ENCODE assay signal across 7 mouse cellular contexts in genomic region chr5:124540383-124540786, GRCm38 (mm10). TPM values are rescaled to one million over a fixed set of nuclear protein-coding genes. Genes with fewer than 3 reads are reported as not detected.
DNase-seq lines count a peak whose midpoint lies in the region; ATAC-seq lines count a peak whose summit lies in the region.

Tmed2 (plus strand) TSS chr5:124540695.

- H3K4me1 ChIP-seq in embryonic facial prominence, embryonic 11.5 days (ENCODE audit: control insufficient read depth, insufficient read depth, low read length): peaks cover 3% of the 10 kb centered on the region; the same call in 1 of the 2 replicates
- peaks cover 21% of the 10 kb centered on the region for H3K4me1 ChIP-seq in limb, embryonic 10.5 days
- H3K4me1 ChIP-seq in midbrain, embryonic 13.5 days (replicated peaks): peaks cover 20% of the 10 kb centered on the region

- peak within 1 kb of the TSS; percentile 33 for H3K4me2 ChIP-seq in embryonic facial prominence, embryonic 11.5 days (ENCODE audit: low read depth, low read length)
- peak within 1 kb of the TSS; percentile 84 for H3K4me2 ChIP-seq in midbrain, embryonic 13.5 days (replicated peaks)

- WGBS in embryonic facial prominence, embryonic 11.5 days: under 1% methylated on average over 32 of the region's 35 CpGs
- WGBS in limb, embryonic 10.5 days: under 1% methylated on average over 35 of the region's 35 CpGs
- 1% methylated on average over 34 of the region's 35 CpGs for WGBS in midbrain, embryonic 13.5 days

- DNase-seq in adrenal gland, postnatal 14 days: peak; percentile 97
- DNase-seq in embryonic facial prominence, embryonic 11.5 days (ENCODE audit: low spot score): peak; percentile 98
- peak; percentile 97 for DNase-seq in kidney, adult 11 months
- DNase-seq in limb, embryonic 10.5 days (ENCODE audit: low spot score): peak; percentile 93
- peak; percentile 88 for DNase-seq in spleen, adult 12 weeks (ENCODE audit: low spot score)

- H3K27ac ChIP-seq in embryonic facial prominence, embryonic 11.5 days (replicated peaks; ENCODE audit: low read depth, low read length): peak within 1 kb of the TSS; percentile 82
- H3K27ac ChIP-seq in limb, embryonic 10.5 days: peak within 1 kb of the TSS; percentile 94
- peak within 1 kb of the TSS; percentile 80 for H3K27ac ChIP-seq in midbrain, embryonic 13.5 days

- no peaks in the 10 kb centered on the region for H3K27me3 ChIP-seq in embryonic facial prominence, embryonic 11.5 days (ENCODE audit: control insufficient read depth, insufficient read depth, low read length)
- H3K27me3 ChIP-seq in limb, embryonic 10.5 days (ENCODE audit: low read depth, poor library complexity, severe bottlenecking): no peaks in the 10 kb centered on the region
- 0 out of 2 replicates have a peak, but pooled peaks cover 3% of the 10 kb centered on the region for H3K27me3 ChIP-seq in midbrain, embryonic 13.5 days

- H3K9ac ChIP-seq in embryonic facial prominence, embryonic 11.5 days (replicated peaks; ENCODE audit: low read length): peak within 1 kb of the TSS; percentile 71
- H3K9ac ChIP-seq in midbrain, embryonic 13.5 days (replicated peaks): peak within 1 kb of the TSS; percentile 87

- ATAC-seq in embryonic facial prominence, embryonic 11.5 days (replicated peaks; ENCODE audit: insufficient number of reproducible peaks, low FRiP score, low TSS enrichment, low read depth): peak; percentile 89
- peak; percentile 89 for ATAC-seq in granulocyte monocyte progenitor cell, adult 5-6 weeks (replicated peaks; ENCODE audit: poor library complexity, severe bottlenecking)
- ATAC-seq in midbrain, embryonic 13.5 days: peak; percentile 94

- H3K9me3 ChIP-seq in embryonic facial prominence, embryonic 11.5 days (replicated peaks; ENCODE audit: control insufficient read depth, low read length): no peaks in the 10 kb centered on the region
- no peaks in the 10 kb centered on the region for H3K9me3 ChIP-seq in limb, embryonic 10.5 days (replicated peaks)
- H3K9me3 ChIP-seq in midbrain, embryonic 13.5 days: no peaks in the 10 kb centered on the region

- H3K36me3 ChIP-seq in embryonic facial prominence, embryonic 11.5 days (replicated peaks; ENCODE audit: control insufficient read depth, insufficient read depth, low read depth, low read length): peaks cover 8% of the 10 kb centered on the region
- H3K36me3 ChIP-seq in limb, embryonic 10.5 days: peaks cover 32% of the 10 kb centered on the region
- peaks cover 20% of the 10 kb centered on the region for H3K36me3 ChIP-seq in midbrain, embryonic 13.5 days

- peak within 1 kb of the TSS; percentile 94 for H3K4me3 ChIP-seq in embryonic facial prominence, embryonic 11.5 days (ENCODE audit: low read depth, low read length)
- peak within 1 kb of the TSS; percentile 99 for H3K4me3 ChIP-seq in limb, embryonic 10.5 days
- H3K4me3 ChIP-seq in midbrain, embryonic 13.5 days (replicated peaks): peak within 1 kb of the TSS; percentile 96

RNA-seq across cellular contexts. Expression of gene Tmed2, which starts in this region (rescaled TPM):
- 200 and 212 TPM in 2 replicates for total RNA-seq in adrenal gland, postnatal 14 days (2021)
- polyA plus RNA-seq in embryonic facial prominence, embryonic 11.5 days (2014; fragmentation: Nextera tagmentation; extraction: Ambion mirVana): 533 and 564 TPM in 2 replicates
- total RNA-seq in granulocyte monocyte progenitor cell, adult 5-6 weeks (2014; fragmentation: Nextera tagmentation): 512 and 560 TPM in 2 replicates
- 584 and 1,053 TPM in 2 replicates for total RNA-seq in granulocyte monocyte progenitor cell, adult 5-6 weeks (2017)
- polyA plus RNA-seq in limb, embryonic 10.5 days (2016; fragmentation: Nextera tagmentation; extraction: Ambion mirVana): 501 and 540 TPM in 2 replicates
- 345 and 368 TPM in 2 replicates for polyA plus RNA-seq in midbrain, embryonic 13.5 days (2015; fragmentation: Nextera tagmentation; extraction: Ambion mirVana)

Comparison
In these comparisons a context has a peak if more than half of its experiments do, and no peak if none do; other contexts are left out.
1. Peak in every context shown above with its lines: DNase-seq, ATAC-seq, H3K4me3 ChIP-seq and H3K27ac ChIP-seq.